Mouse (Mus musculus) cortical plate, adult 2 months (tissue): Measurements from ENCODE around the gene Idnk.

Experiments used
- CTCF ChIP-seq: fragments of 200-500 bp; IDR thresholded peaks from 2 replicates; pipeline ENCODE4 v1.5.1; 2011; ENCODE audit warnings: mild to moderate bottlenecking, control low read depth, low read length; ENCODE audit not compliant: insufficient read depth; ENCODE audit errors: extremely low read depth
- POLR2A ChIP-seq: fragments of 200-500 bp; IDR thresholded peaks from 2 replicates; pipeline ENCODE4 v1.6.1; 2011; ENCODE audit warnings: mild to moderate bottlenecking, low read length, control low read depth; ENCODE audit not compliant: insufficient read depth; ENCODE audit errors: extremely low read depth

DNA sequence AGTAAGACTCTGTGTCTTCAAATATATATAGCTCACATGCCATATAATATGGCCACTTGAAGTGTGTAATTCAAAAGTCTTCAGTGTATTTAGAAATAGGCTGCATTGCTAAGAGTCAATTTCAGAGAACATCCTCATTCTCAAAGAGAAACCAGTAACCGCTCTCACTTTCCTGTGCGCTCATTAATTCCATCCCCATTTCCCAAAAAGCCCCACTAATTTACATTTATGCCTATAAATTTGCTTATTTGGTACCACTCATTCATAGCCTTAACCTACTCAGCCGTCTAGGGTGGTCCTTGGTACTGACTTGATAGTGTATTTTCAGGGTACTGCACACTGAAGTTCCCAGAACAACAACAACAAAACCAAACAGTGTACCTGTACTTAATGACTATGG, 44.5 kb downstream of the Idnk start:
- TF ChIP-seq CTCF, result no peak
- no peak for TF ChIP-seq POLR2A
